Mouse (Mus musculus): ENCODE measurements around the gene Furin.
A peak's percentile ranks its signal among the peaks of the same experiment; 100 is the strongest.

Gene Furin

GRCm38 (mm10) chr7:80372667-80373066 lies 32.6 kb downstream of the Furin start:
- no peak for DNase-seq (ENCODE audit: low read depth, low spot score)

GRCm38 (mm10) chr7:80372166-80372565 lies 33.1 kb downstream of the Furin start:
- no peak for DNase-seq (ENCODE audit: low read depth, low spot score)

DNA sequence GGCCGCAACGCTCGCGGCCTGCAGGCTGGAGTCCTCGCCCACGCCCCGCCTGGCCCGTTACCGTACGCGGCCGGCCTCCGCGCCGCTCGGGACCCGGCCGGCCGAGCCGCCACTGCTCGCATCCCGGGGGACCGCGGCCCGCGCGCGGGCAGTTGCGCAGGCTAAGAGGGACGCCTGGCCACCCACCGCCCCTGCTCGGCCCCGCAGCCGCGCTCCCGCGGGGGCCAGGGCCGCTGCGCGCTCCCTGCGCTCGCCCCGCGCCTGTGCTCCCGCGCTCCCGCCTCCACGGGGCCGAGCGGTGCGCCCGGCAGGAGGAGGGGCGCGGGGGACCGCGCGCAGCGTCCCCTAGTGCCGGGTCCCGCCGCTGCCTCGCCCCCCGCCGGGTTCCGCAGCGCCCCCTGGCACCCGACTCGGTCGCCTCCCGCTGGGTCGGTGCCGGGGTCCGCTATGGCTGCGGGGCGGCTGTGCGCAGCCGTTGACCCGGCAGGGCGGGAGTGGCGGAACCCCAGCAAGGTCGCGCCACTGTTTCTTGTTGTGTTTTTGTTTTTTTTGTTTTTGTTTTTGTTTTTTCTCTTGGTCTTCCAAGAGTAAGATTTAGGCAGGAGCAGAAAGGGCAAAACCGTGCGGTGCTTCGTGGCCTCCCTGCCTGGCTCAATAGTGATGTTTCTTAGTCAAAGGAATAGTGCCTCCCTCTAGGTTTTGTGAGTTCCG lies 34.0 kb downstream of the Furin start, which contains the start of gene Man2a2:
Gene Man2a2, minus strand, starts transcription at position 335 of the 711 bp plus-strand sequence.
- peak; percentile 86 for DNase-seq (ENCODE audit: low read depth, low spot score)

GRCm38 (mm10) chr7:80370649-80371040 lies 34.6 kb downstream of the Furin start:
- DNase-seq (ENCODE audit: low read depth, low spot score), result peak; percentile 94

GRCm38 (mm10) chr7:80369967-80370431 lies 35.2 kb downstream of the Furin start:
- peak; percentile 55 for DNase-seq (ENCODE audit: low read depth, low spot score)

DNA sequence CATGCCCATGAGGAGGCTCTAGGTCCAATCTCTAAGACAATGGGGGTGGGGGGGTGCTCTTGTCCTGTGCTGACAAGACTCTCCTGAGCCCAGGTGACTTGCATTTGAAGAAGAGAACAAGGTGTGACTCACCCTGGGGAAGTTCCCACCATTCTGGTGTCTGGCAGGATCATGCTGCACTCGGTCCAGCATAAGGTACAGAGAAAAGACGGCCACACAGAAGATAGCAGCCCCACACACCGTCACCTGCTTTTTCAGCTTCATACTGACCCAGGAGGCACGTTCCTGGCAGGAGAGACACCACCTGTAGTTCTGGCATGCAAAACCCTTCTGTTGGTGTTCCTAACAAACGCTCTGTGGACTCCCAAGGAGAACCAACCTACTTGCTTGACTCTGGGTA lies 35.8 kb downstream of the Furin start:
- DNase-seq (ENCODE audit: low read depth, low spot score), result peak; percentile 52

DNA sequence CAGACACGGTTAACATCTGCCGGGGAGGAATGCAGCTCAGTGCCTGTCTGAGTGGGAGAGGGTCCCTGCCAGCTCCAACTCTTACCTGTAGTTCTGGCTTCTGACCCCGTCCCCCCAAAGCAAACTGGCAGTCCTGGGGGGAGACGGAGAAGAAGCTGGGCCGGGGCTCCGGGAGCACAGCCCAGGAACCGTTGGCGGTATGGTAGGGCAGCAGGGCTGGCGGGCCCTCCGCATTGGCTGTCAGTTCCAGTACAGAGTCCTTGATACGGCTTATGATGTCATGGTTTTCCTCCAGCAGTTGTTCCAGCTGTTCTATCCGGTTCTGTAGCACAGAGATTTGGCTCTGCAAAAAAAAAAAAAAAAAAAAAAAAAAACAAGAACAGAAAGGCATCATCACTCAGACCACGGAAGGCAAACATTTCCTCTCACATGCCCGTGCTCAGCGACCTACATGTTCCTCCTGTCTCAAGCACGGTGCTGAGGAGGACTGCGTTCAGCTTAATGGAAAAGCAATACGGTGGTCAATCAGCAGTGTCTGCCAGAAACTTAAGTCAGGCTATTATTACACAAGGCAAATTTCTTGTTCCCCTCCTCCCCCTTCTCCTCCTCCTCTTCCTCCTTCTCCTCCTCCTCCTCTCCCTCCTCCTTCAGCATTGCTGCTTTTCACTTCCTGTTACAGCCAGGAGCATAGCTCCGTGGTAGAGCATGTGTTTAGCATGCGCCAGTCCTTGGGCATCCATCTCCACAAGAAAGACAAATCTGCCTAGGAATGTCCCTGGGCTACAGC lies 36.4 kb downstream of the Furin start:
- peak; percentile 71 for DNase-seq (ENCODE audit: low read depth, low spot score)

GRCm38 (mm10) chr7:80368009-80368408 lies 37.2 kb downstream of the Furin start:
- no peak for DNase-seq (ENCODE audit: low read depth, low spot score)

DNA sequence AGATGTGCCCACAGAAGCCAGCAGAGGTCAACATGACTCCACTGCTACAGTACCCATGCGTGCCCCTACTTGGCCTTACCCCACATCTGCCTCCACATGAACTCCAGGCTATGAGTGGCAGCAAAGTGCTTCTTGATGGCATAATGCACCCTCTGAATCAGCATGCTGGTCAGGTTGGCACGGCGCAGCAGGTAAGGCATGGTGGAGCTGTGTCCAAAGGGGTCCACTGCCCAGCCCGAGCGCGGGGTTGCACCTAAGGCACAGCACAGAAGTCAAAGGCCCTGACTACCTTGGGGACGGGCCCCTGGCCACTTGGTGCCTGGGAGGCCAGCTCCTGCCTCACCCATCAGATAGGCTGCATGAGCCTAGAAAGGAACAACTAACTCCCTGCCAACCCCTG lies 38.0 kb downstream of the Furin start:
- no peak for DNase-seq (ENCODE audit: low read depth, low spot score)

- no peak for DNase-seq (ENCODE audit: low read depth, low spot score)
These were observed 39.5 kb downstream of the Furin start for GRCm38 (mm10) chr7:80365759-80366158.

GRCm38 (mm10) chr7:80360435-80360834 lies 44.8 kb downstream of the Furin start:
- DNase-seq (ENCODE audit: low read depth, low spot score), result no peak

DNA sequence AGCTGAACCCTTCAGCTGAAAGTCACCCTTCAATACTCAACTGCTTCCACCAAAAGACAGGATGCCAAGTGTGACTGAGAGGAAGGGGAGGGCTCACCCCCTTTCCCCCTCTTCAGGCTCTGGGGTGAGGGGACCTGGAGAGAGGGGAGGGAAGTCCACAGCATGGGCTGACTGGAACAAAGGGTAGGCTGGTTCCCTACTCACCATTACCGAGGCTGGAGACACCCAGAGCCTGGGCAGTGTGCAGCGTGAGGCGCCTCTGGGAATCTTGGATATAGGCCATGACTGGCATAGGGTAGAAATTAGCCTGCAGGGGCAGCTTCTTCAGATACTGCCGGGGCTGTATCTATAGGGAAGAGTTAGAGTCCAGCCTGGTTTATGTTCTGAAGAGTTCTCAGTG lies 47.2 kb downstream of the Furin start:
- no peak for DNase-seq (ENCODE audit: low read depth, low spot score)

DNA sequence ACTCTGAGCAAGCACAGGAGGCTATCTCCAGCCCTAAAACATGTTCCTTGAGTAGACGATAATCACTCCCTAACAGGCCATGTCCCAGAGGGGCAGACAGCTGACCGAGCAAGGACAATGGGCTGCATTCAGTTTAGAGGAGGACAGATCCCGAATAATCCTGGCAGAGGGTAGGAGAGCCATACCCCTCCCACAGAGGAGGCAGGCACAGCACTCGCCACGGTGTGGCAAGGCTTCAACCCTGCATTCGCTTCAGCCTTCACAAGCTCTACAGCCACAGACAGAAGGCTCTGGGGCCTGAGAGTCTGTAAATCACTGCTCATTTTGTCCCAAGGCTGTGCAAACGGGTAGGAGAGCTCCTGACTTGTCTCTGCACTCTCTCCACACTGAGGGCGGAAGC lies 48.1 kb downstream of the Furin start:
- DNase-seq (ENCODE audit: low read depth, low spot score), result no peak

DNA sequence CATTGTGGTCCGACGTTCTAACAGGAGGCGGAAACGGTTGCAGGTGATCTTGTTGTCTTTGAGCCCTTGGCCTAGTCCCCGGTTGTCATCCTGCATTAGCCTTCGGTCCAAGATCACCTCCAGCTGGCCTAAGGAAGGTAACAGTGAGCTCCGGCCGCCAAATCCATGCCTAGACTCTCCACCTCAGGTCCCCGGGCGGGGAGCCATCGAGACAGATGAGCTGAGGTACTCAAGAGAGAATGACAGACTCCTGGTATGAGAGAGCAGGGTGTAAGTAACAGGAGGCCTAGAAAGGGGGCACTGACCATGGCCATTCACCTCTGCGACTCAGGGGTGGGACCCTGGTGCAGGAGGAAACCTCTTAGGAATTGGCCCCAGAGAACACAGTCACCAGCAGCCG lies 48.9 kb downstream of the Furin start:
- no peak for DNase-seq (ENCODE audit: low read depth, low spot score)

- DNase-seq (ENCODE audit: low read depth, low spot score), result no peak
These were observed 52.3 kb downstream of the Furin start for GRCm38 (mm10) chr7:80352920-80353319.

- no peak for DNase-seq (ENCODE audit: low read depth, low spot score)
These were observed 54.4 kb downstream of the Furin start for GRCm38 (mm10) chr7:80350808-80351207.

- no peak for DNase-seq (ENCODE audit: low read depth, low spot score)
These were observed 57.3 kb downstream of the Furin start for GRCm38 (mm10) chr7:80347670-80348586.

DNA sequence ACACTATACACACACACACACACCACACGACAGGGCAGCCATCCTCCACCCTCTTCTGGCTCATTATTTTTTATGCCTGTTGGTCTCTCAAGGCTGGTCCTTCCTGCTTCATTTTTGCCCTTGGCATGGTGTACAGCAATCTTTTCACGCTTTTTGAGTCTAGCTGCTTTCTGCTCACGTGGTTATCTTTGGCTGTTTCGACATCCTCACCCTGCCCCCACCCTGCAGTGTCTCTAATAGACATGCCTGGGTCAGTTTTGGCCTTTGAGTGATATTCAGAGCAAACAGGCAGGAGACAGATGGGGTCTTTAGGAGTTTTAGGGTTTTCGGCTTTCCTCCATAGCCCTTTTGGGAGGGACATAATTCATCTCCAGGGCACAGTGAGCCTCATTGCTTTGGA lies 58.4 kb downstream of the Furin start:
- DNase-seq (ENCODE audit: low read depth, low spot score), result no peak

GRCm38 (mm10) chr7:80346173-80346572 lies 59.1 kb downstream of the Furin start:
- DNase-seq (ENCODE audit: low read depth, low spot score), result no peak

- DNase-seq (ENCODE audit: low read depth, low spot score), result no peak
These were observed 61.8 kb downstream of the Furin start for GRCm38 (mm10) chr7:80343270-80344018.

- DNase-seq (ENCODE audit: low read depth, low spot score), result peak; percentile 97
These were observed 62.4 kb downstream of the Furin start, which contains the start of gene Hddc3 for GRCm38 (mm10) chr7:80342858-80343257. TSS of gene Hddc3 (plus strand) at chr7:80343104.
